Mouse (Mus musculus) megakaryocyte-erythroid progenitor cell, adult 5 weeks (primary cell): Measurements from ENCODE around the gene Aldh1l2. TPM values are rescaled to one million over a fixed set of nuclear protein-coding genes. Genes with fewer than 3 reads are reported as not detected.

Source experiments
- polyA plus RNA-seq: library from polyadenylated mRNA; stranded (reverse); fragments of >175 nt; gene quantifications from 2 replicates; pipeline ENCODE4 v1.2.3, GENCODE M21; 2012

The Aldh1l2 gene
- polyA plus RNA-seq = not detected in 2 replicates

GRCm38 (mm10) chr10:83533910-83534283, at the start of gene Aldh1l2:
Gene Aldh1l2 (minus strand): TSS chr10:83534140.

GRCm38 (mm10) chr10:83543439-83544102, 9.6 kb upstream of the Aldh1l2 start, which contains the start of gene Washc4:
Gene Washc4 (plus strand): TSS chr10:83543752.

Other genes with a start within 250 kb of the Aldh1l2 start
- gene Slc41a2, start 196.3 kb downstream of the Aldh1l2 start, polyA plus RNA-seq = 0.02 TPM in 1 of 2 replicates, not detected in the other
- 0.40 and 0.62 TPM in 2 replicates for gene D10Wsu102e, start 173.9 kb downstream of the Aldh1l2 start, polyA plus RNA-seq
- gene Washc4, start 9.6 kb upstream of the Aldh1l2 start, polyA plus RNA-seq = 1.2 and 1.3 TPM in 2 replicates
- 73.4 and 86.0 TPM in 2 replicates for gene Appl2, start 114.6 kb upstream of the Aldh1l2 start, polyA plus RNA-seq
- 1.3 and 2.4 TPM in 2 replicates for gene 1500009L16Rik, start 188.7 kb upstream of the Aldh1l2 start, polyA plus RNA-seq